Mouse (Mus musculus): ENCODE measurements around the gene Lrrtm4. TPM values are rescaled to one million over a fixed set of nuclear protein-coding genes. Genes with fewer than 3 reads are reported as not detected.

Gene Lrrtm4
- polyA plus RNA-seq, 1 experiment from 2014 or later: 0.53 TPM

DNA sequence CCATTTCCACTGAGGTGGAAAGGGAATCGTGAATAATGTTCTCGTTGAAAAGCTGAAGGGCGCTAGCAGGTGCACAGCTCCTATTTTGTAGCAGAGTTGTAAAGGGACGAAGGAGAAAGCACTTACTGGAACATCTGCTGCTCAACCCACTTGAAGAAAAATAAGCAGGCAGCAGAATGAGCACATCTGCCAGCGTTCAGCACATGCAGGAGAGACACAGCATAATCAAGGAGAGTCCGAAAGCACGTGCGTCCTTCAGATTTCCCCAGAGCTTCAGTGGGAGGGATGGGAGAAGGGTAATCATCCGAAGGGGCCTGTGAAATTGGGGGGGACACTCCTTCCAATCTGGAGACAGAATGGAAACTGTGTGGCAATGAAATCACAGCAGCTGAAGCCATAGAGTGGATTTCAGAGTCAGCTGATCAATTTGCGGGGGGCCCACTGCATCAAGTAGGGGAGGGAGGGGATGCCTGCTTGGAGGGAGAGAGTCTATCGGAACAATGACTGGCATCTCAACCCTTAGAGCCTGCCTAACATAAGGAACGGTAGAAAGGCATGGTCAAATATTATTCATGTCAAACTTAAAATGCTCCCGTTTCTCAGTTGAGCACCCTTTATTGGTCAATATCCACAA, 838.4 kb downstream of the Lrrtm4 start:
- Histone ChIP-seq H3K36me3 (ENCODE audit: insufficient read depth, low read length) (no peaks in the 10 kb centered on the region), H3K27ac (no peak overlapping the region), H3K9ac (ENCODE audit: low read depth, low read length) (no peak overlapping the region), H3K9me3 (replicated peaks; ENCODE audit: low read length) (no peaks in the 10 kb centered on the region), H3K4me2 (ENCODE audit: low read length) (no peak overlapping the region), H3K4me1 (replicated peaks; ENCODE audit: insufficient read depth, low read length) (no peaks in the 10 kb centered on the region), H3K4me3 (replicated peaks; ENCODE audit: low read depth, low read length) (no peak overlapping the region), H3K27me3 (ENCODE audit: insufficient read depth, low read length) (no peaks in the 10 kb centered on the region)
- no peak for DNase-seq (ENCODE audit: low spot score)
- WGBS: 75% methylated on average over 13 of the region's 13 CpGs
- no peak for ATAC-seq (replicated peaks; ENCODE audit: low FRiP score, low read depth)
- no peak for TF ChIP-seq CTCF (IDR thresholded peaks at IDR 0.05; ENCODE audit: low read depth)

Other genes with a start within 250 kb of the Lrrtm4 start
- gene Gm20594, start 201.0 kb upstream of the Lrrtm4 start, polyA plus RNA-seq (2015; fragmentation: Nextera tagmentation; extraction: Ambion mirVana): not detected in 2 replicates

All from kidney, postnatal 0 days (tissue).